Mouse (Mus musculus) brain, embryonic 14.5 days (tissue): ENCODE results near the gene Pced1b.

Experiments
- CTCF ChIP-seq: fragments of 200-500 bp; IDR thresholded peaks from 2 replicates; pipeline ENCODE4 v1.5.1; 2012; ENCODE audit warnings: inconsistent platforms, mild to moderate bottlenecking, moderate library complexity, borderline replicate concordance; ENCODE audit not compliant: insufficient read depth, insufficient read length; ENCODE audit errors: extremely low read depth
- POLR2A ChIP-seq: fragments of 200-500 bp; IDR thresholded peaks from 2 replicates; pipeline ENCODE4 v1.6.1; 2012; ENCODE audit warnings: mild to moderate bottlenecking, inconsistent platforms, borderline replicate concordance; ENCODE audit not compliant: poor library complexity, insufficient read depth, insufficient read length, severe bottlenecking; ENCODE audit errors: extremely low read depth

- TF ChIP-seq CTCF (no peak), POLR2A (no peak)
Measured at GRCm38 (mm10) chr15:97337636-97338352, 90.9 kb downstream of the Pced1b start.
